Mouse (Mus musculus) 3T3-L1 (cell line): ENCODE measurements around the gene Dpp3.
"Not testable (repeated sequence)": the region's sequence is repeated elsewhere in the genome, so short reads cannot be mapped to it uniquely, and the experiment has no call there.

ENCODE experiments used
- DNase-seq: peaks from one replicate; pipeline ENCODE4 v3.0.0-alpha.2; 2015; ENCODE audit warnings: low read depth, low spot score

The Dpp3 gene

GRCm38 (mm10) chr19:4896780-4897520 is 31.1 kb downstream of the Dpp3 start:
- DNase-seq = no peak

DNA sequence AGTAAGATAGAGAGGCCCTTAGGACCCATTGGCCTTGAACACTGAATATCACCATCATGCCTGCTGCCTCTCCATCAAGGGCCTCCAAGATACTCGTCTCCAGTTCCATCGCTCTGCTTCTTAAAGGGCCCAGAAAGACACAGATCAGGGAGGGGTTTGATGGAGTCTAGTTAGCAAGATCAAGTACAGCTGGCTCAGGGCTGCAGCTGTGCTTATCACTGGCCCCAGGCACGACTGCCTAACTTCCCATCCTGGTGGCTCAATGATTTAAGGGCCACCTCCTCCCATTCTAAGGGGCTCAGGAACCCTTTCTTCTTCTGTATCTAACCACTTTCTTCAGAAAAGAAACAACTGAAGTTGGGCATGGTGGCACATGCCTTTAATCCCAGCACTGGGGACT is 36.3 kb downstream of the Dpp3 start:
- DNase-seq = no peak

- DNase-seq = no peak
Observed at GRCm38 (mm10) chr19:4889791-4890190, 38.3 kb downstream of the Dpp3 start.

DNA sequence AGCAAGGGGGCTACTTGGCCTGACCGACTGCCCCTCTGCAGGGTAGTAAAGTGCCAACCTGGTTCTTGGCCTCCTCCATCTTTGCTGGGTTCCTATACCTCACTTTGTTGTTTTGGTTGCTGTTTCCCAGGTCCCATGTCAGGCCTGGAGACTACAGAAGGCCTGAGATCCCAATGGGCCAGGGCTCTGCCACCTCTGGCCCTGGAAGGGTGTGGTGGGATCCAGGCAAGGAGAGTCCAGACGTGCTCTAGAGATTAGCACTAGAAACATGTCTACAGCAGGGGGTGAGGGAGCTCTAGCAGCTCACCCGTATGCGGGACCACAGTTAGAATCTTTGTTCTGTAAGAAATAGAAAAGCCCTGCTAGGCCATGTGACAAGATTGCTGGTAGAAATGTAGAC is 44.1 kb downstream of the Dpp3 start:
- no peak for DNase-seq

DNA sequence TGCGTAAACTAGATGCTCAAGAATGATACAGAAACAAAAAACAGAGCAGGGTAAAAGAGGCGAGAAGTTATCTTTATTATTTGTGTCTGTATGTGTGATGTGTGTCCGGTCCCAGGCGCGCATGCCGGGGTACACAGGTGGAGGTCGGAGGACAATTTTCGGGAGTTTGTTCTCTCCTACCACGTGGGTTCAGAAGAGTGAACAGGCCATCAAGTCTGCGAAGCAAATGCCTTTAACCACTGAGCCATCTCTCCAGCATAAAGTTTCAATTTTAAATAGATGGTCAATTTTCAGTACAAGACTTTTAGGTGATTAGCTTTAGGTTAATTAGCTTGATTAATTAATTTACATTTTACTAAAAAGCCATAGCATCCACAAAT is 48.8 kb downstream of the Dpp3 start:
- DNase-seq = peak; percentile 13

GRCm38 (mm10) chr19:4878405-4879323 is 49.4 kb downstream of the Dpp3 start, which contains the start of gene Zdhhc24:
Gene Zdhhc24, plus strand, starts transcription at chr19:4878668.
- DNase-seq = peak; percentile 98

- DNase-seq = no peak
Observed at GRCm38 (mm10) chr19:4877785-4878184, 50.3 kb downstream of the Dpp3 start, which contains the start of gene Actn3. Gene Actn3, minus strand, starts transcription at chr19:4877909.

- DNase-seq = no peak
Observed at GRCm38 (mm10) chr19:4876755-4877154, 51.3 kb downstream of the Dpp3 start.

GRCm38 (mm10) chr19:4876241-4876640 is 51.8 kb downstream of the Dpp3 start:
- DNase-seq = no peak

DNA sequence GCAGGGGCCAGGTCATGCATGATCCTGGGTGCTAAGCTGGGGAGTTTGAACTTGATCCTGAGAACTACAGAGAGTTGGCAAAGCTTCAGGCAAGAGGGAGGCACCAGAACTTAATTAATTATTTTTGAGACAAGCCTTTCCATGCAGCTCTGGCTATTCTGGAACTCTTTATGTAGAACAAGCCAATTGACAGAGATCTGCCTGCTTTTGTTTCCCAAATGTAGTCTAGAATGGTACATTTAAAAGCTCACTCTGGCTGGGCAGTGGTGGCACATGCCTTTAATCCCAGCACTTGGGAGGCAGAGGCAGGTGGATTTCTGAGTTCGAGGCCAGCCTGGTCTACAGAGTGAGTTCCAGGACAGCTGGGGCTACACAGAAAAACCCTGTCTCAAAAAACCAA is 53.5 kb downstream of the Dpp3 start:
- DNase-seq = not testable (repeated sequence)

DNA sequence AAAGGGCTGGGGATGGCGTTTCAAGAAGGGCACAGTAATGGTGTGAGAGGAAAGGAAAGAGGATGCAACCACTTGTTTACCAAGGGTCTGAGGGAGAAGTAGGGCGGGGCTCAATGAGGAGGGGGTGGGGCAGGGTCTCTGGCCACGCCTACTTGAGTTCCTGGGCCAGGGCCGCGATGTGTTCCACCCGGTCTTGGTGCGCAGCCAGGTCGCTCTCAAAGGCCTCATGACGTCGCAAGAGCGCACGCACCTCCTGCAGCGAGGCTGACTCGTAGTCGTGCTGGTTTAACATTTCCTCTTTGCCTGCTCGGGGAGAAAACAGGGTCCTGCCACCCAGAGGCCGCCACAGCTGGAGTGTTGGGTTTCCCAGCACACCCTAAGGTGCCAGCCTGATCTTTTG is 62.9 kb downstream of the Dpp3 start:
- DNase-seq = no peak

GRCm38 (mm10) chr19:4863048-4863447 is 65.0 kb downstream of the Dpp3 start:
- DNase-seq = no peak

- DNase-seq = peak; percentile 59
Observed at GRCm38 (mm10) chr19:4859081-4859480, 69.0 kb downstream of the Dpp3 start.
